Mouse (Mus musculus): Measurements from ENCODE around the gene Acr.

Gene Acr

GRCm38 (mm10) chr15:89547824-89548601 lies 20.1 kb upstream of the Acr start:
- peak; percentile 75 for DNase-seq (ENCODE audit: extremely low spot score, low spot score)

GRCm38 (mm10) chr15:89548837-89549236 lies 19.3 kb upstream of the Acr start:
- DNase-seq (ENCODE audit: extremely low spot score, low spot score) = no peak

GRCm38 (mm10) chr15:89550506-89550905 lies 17.6 kb upstream of the Acr start:
- DNase-seq (ENCODE audit: extremely low spot score, low spot score) = no peak

GRCm38 (mm10) chr15:89551733-89552132 lies 16.4 kb upstream of the Acr start:
- no peak for DNase-seq (ENCODE audit: extremely low spot score, low spot score)

GRCm38 (mm10) chr15:89555591-89555990 lies 12.5 kb upstream of the Acr start:
- no peak for DNase-seq (ENCODE audit: extremely low spot score, low spot score)

- DNase-seq (ENCODE audit: extremely low spot score, low spot score) = no peak
Measured at GRCm38 (mm10) chr15:89556401-89557178, 11.5 kb upstream of the Acr start.

GRCm38 (mm10) chr15:89557179-89557995 lies 10.7 kb upstream of the Acr start:
- peak; percentile 48 for DNase-seq (ENCODE audit: extremely low spot score, low spot score)

GRCm38 (mm10) chr15:89557996-89558390 lies 10.1 kb upstream of the Acr start:
- peak; percentile 36 for DNase-seq (ENCODE audit: extremely low spot score, low spot score)

GRCm38 (mm10) chr15:89559202-89559731 lies 8.9 kb upstream of the Acr start:
- no peak for DNase-seq (ENCODE audit: extremely low spot score, low spot score)

GRCm38 (mm10) chr15:89572147-89572546 lies 4.0 kb downstream of the Acr start:
- no peak for DNase-seq (ENCODE audit: extremely low spot score, low spot score)

GRCm38 (mm10) chr15:89582494-89582893 lies 14.4 kb downstream of the Acr start:
- DNase-seq (ENCODE audit: extremely low spot score, low spot score) = no peak

GRCm38 (mm10) chr15:89585101-89585500 lies 17.0 kb downstream of the Acr start:
- no peak for DNase-seq (ENCODE audit: extremely low spot score, low spot score)

GRCm38 (mm10) chr15:89585631-89586030 lies 17.5 kb downstream of the Acr start:
- no peak for DNase-seq (ENCODE audit: extremely low spot score, low spot score)

- DNase-seq (ENCODE audit: extremely low spot score, low spot score) = no peak
Measured at GRCm38 (mm10) chr15:89589146-89589545, 21.0 kb downstream of the Acr start.

- DNase-seq (ENCODE audit: extremely low spot score, low spot score) = no peak
Measured at GRCm38 (mm10) chr15:89591317-89591716, 23.2 kb downstream of the Acr start.

- DNase-seq (ENCODE audit: extremely low spot score, low spot score) = peak; percentile 95
Measured at GRCm38 (mm10) chr15:89591723-89592455, 23.8 kb downstream of the Acr start, which contains the start of gene Rabl2. Gene Rabl2, minus strand, starts transcription at chr15:89591923.

GRCm38 (mm10) chr15:89592548-89592947 lies 24.4 kb downstream of the Acr start:
- DNase-seq (ENCODE audit: extremely low spot score, low spot score) = no peak

- DNase-seq (ENCODE audit: extremely low spot score, low spot score) = no peak
Measured at GRCm38 (mm10) chr15:89605822-89606570, 37.9 kb downstream of the Acr start.

- no peak for DNase-seq (ENCODE audit: extremely low spot score, low spot score)
Measured at GRCm38 (mm10) chr15:89607480-89607879, 39.4 kb downstream of the Acr start.

- no peak for DNase-seq (ENCODE audit: extremely low spot score, low spot score)
Measured at GRCm38 (mm10) chr15:89607888-89608287, 39.8 kb downstream of the Acr start.

All from neural tube, embryonic 10.5 days (tissue).